Mouse (Mus musculus): ENCODE results near the gene Zfp318.

Gene Zfp318

GRCm38 (mm10) chr17:46383294-46384060 is at the start of gene Zfp318:
Zfp318 (plus strand) TSS chr17:46383731.
- peak; percentile 99 for DNase-seq

- peak in 1 of 2 experiments; percentile 28 for DNase-seq
Measured at GRCm38 (mm10) chr17:46336475-46336874, 47.1 kb upstream of the Zfp318 start.

GRCm38 (mm10) chr17:46341208-46341607 is 42.3 kb upstream of the Zfp318 start:
- DNase-seq = no peak

GRCm38 (mm10) chr17:46351026-46351700 is 32.4 kb upstream of the Zfp318 start:
- DNase-seq = no peak

- peak in 1 of 2 experiments; percentile 14 for DNase-seq
Measured at GRCm38 (mm10) chr17:46371783-46372182, 11.7 kb upstream of the Zfp318 start.

- DNase-seq = no peak
Measured at GRCm38 (mm10) chr17:46378564-46378963, 5.0 kb upstream of the Zfp318 start.

- peak; percentile 47 to 56 for DNase-seq
Measured at GRCm38 (mm10) chr17:46384061-46384801, 700 bp downstream of the Zfp318 start.

GRCm38 (mm10) chr17:46388200-46388599 is 4.7 kb downstream of the Zfp318 start:
- no peak for DNase-seq

- DNase-seq = peak; percentile 56 to 67
Measured at GRCm38 (mm10) chr17:46393012-46393411, 9.5 kb downstream of the Zfp318 start.

GRCm38 (mm10) chr17:46394631-46395030 is 11.1 kb downstream of the Zfp318 start:
- DNase-seq = no peak

- DNase-seq = no peak
Measured at GRCm38 (mm10) chr17:46408478-46408877, 24.9 kb downstream of the Zfp318 start.

- peak; percentile 51 to 63 for DNase-seq
Measured at GRCm38 (mm10) chr17:46418628-46419027, 35.1 kb downstream of the Zfp318 start.

- no peak for DNase-seq
Measured at GRCm38 (mm10) chr17:46419717-46420116, 36.2 kb downstream of the Zfp318 start.

- no peak for DNase-seq
Measured at GRCm38 (mm10) chr17:46426496-46426895, 43.0 kb downstream of the Zfp318 start.

GRCm38 (mm10) chr17:46428761-46429414 is 45.4 kb downstream of the Zfp318 start, which contains the start of gene Crip3:
Crip3 (plus strand) TSS chr17:46428926.
- peak; percentile 62 to 71 for DNase-seq

- peak; percentile 70 to 79 for DNase-seq
Measured at GRCm38 (mm10) chr17:46433627-46434026, 50.1 kb downstream of the Zfp318 start.

- DNase-seq = peak; percentile 62 to 76
Measured at GRCm38 (mm10) chr17:46436672-46437366, 53.3 kb downstream of the Zfp318 start.

- DNase-seq = no peak
Measured at GRCm38 (mm10) chr17:46438298-46438873, 54.9 kb downstream of the Zfp318 start, which contains the start of gene Slc22a7. Slc22a7 (minus strand) TSS chr17:46438457.

- DNase-seq = no peak
Measured at GRCm38 (mm10) chr17:46439176-46439575, 55.6 kb downstream of the Zfp318 start.

GRCm38 (mm10) chr17:46444839-46445579 is 61.5 kb downstream of the Zfp318 start:
- DNase-seq = peak; percentile 46 to 48

GRCm38 (mm10) chr17:46446264-46446663 is 62.7 kb downstream of the Zfp318 start:
- DNase-seq = no peak
